Mouse (Mus musculus): Measurements from ENCODE around the gene Shc3. TPM values are rescaled to one million over a fixed set of nuclear protein-coding genes. Genes with fewer than 3 reads are reported as not detected.

Shc3 gene
- polyA plus RNA-seq, 1 experiment from 2014 or later: 0.34 TPM

DNA sequence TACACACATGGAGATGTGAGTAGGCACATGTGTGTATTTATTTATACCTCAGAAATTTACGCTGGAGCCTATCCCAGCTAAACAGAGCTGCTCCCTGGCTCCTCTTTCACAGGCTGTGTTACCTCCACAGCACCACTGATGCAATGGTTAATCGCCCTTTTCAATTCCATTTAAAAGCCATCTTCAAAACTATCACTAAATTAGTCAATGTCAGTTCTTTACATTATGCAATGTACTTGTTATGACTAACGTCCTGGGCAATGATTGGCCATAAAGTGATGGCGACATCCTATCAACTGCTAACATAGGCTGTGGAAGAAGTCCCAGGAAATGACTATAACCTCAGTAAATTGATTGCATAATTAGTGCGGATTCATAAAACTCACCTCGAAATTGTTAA lies 187.7 kb downstream of the Shc3 start:
- no peak overlapping the region for H3K4me3 ChIP-seq (replicated peaks)
- no peaks in the 10 kb centered on the region for H3K36me3 ChIP-seq
- H3K4me2 ChIP-seq (replicated peaks): no peak overlapping the region
- no peaks in the 10 kb centered on the region for H3K27me3 ChIP-seq (replicated peaks)
- no peak for ATAC-seq
- H3K4me1 ChIP-seq (replicated peaks): peaks cover 11% of the 10 kb centered on the region
- no peak overlapping the region for H3K27ac ChIP-seq
- WGBS: 84% methylated on average over 6 of the region's 6 CpGs
- H3K9me3 ChIP-seq: no peaks in the 10 kb centered on the region
- no peak overlapping the region for H3K9ac ChIP-seq

Other genes with a start within 250 kb of the Shc3 start
- 42.3 and 46.6 TPM in 2 replicates for gene S1pr3, start 160.8 kb downstream of the Shc3 start, polyA plus RNA-seq (2015; fragmentation: Nextera tagmentation; extraction: Ambion mirVana)
- 304 and 333 TPM in 2 replicates for gene Cks2, start 75.8 kb upstream of the Shc3 start, polyA plus RNA-seq (2015; fragmentation: Nextera tagmentation; extraction: Ambion mirVana)
- gene Secisbp2, start 82.3 kb upstream of the Shc3 start, polyA plus RNA-seq (2015; fragmentation: Nextera tagmentation; extraction: Ambion mirVana): 28.0 and 30.2 TPM in 2 replicates
- gene Sema4d, start 224.3 kb upstream of the Shc3 start, polyA plus RNA-seq (2015; fragmentation: Nextera tagmentation; extraction: Ambion mirVana): 6.2 and 7.0 TPM in 2 replicates